Mouse (Mus musculus) kidney, adult 2 months (tissue): ENCODE results near the gene Rnf151. TPM values are rescaled to one million over a fixed set of nuclear protein-coding genes. Genes with fewer than 3 reads are reported as not detected.

Source experiments
- DNase-seq: peaks from one replicate; pipeline ENCODE4 v3.0.0; 2021
- H3K27ac ChIP-seq: fragments of 200-500 bp; 2 replicates; pipeline ENCODE4 v1.5.1; 2012; ENCODE audit warnings: low read depth, low read length, control low read depth, inconsistent platforms; ENCODE audit not compliant: insufficient read depth
- H3K27me3 ChIP-seq: fragments of 200-500 bp; replicated peaks from 2 replicates; pipeline ENCODE4 v1.6.1; 2012; ENCODE audit warnings: mild to moderate bottlenecking, moderate library complexity, low read length, inconsistent platforms; ENCODE audit not compliant: control insufficient read depth, insufficient read depth
- H3K36me3 ChIP-seq: fragments of 200-500 bp; 2 replicates; pipeline ENCODE4 v1.6.1; 2012; ENCODE audit warnings: mild to moderate bottlenecking, moderate library complexity, low read length, inconsistent platforms; ENCODE audit not compliant: control insufficient read depth, insufficient read depth
- H3K4me1 ChIP-seq: fragments of 200-500 bp; 2 replicates; pipeline ENCODE4 v1.6.1; 2011; ENCODE audit warnings: low read length; ENCODE audit not compliant: control insufficient read depth, insufficient read depth
- H3K4me3 ChIP-seq: fragments of 200-500 bp; 2 replicates; pipeline ENCODE4 v1.5.1; 2011; ENCODE audit warnings: mild to moderate bottlenecking, low read depth, low read length, control low read depth; ENCODE audit not compliant: insufficient read depth
- CTCF ChIP-seq: fragments of 200-500 bp; conservative IDR thresholded peaks from 2 replicates; pipeline ENCODE4 v1.5.1; 2011; ENCODE audit warnings: low read depth, mild to moderate bottlenecking, control low read depth, low read length, moderate library complexity, mixed read lengths; ENCODE audit not compliant: insufficient read depth, insufficient read length
- POLR2A ChIP-seq: fragments of 200-500 bp; IDR thresholded peaks from one replicate; pipeline ENCODE4 v1.6.1; 2011; ENCODE audit warnings: low read depth, low read length, control low read depth
- WGBS: fragments of 180-500 bp; shearing (Covaris S2); methylation state at CpG from one replicate; pipeline ENCODE4 v1.1.7; 2018; 5-methylcytosine and 5-hydroxymethylcytosine counted together
- polyA plus RNA-seq: library from polyadenylated mRNA; depleted of rRNA; stranded (reverse); fragments of >200 nt; gene quantifications from 2 replicates; pipeline ENCODE4 v1.2.3, GENCODE M21; 2012

Gene Rnf151
- polyA plus RNA-seq, 1 experiment, result 0.16 TPM

DNA sequence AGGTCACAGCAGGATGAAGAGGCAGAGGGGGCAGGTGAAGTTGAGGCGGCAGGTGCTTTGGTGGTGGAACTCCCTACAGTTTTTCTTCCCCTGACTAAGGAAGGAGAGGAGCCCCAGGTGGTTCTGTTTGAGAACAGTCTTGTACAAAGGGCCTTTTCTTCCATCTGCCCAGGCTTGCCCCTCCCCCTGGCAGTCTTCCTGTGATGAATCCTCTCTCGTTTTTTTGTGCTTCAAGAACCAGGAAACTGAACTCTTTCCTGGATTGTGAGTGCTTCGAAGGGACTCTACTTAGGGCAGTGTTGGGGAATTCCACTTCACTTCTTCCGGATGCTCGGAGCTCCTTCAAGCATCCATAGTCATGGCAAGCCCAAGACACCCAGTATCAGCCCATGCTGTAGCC is 19.9 kb downstream of the Rnf151 start:
- Histone ChIP-seq H3K36me3 (no peaks in the 10 kb centered on the region), H3K27ac (no peak overlapping the region), H3K27me3 (no peaks in the 10 kb centered on the region), H3K4me1 (no peaks in the 10 kb centered on the region), H3K4me3 (no peak overlapping the region)
- TF ChIP-seq POLR2A (no peak), CTCF (no peak)
- WGBS, result 33% methylated on average over 5 of the region's 5 CpGs
- DNase-seq, result peak; percentile 27

DNA sequence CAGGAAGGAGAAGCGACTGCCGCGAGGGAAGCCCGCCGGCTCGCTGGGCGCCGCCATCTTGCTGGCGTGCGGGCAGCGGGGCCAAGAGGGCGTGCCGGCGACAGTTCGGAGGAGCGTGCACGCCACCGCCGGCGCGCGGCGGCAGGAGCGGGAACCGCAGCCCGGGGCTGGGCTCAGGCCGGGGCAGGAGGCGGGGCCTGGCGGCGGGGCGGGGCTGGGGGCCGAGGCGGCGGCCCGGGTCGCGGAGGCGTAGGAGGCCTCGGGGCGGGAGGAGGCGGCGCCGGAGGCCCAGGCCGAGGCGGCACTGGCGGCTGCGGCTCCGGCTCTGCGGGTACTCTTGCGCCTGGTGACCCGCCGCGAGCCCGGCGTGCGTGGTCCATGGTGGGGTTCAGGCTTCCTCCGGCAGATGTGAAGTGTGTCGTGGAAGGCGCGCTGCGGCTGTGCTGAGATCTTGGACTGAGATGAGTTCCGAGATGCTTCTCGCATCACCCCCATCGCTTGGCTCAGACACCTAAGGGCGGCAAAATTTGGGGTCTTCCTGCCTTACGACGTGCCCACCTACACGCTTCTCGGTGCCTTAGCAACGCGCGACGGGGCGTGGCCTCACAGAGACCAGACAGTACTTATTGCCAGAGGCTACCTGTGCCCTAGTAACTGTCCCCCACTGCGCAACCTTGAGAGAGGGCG is 21.7 kb downstream of the Rnf151 start, which contains the start of the genes Gfer and Noxo1:
Gfer (minus strand) TSS at position 146 of the 687 bp plus-strand sequence.
Noxo1 (plus strand) TSS at position 224 of the 687 bp plus-strand sequence.
- no peaks in the 10 kb centered on the region for H3K27me3 ChIP-seq
- DNase-seq, result peak; percentile 93
- WGBS, result under 1% methylated on average over 67 of the region's 76 CpGs
- peak within 1 kb of the TSS; percentile 59 for H3K4me3 ChIP-seq
- no peak for TF ChIP-seq POLR2A
- TF ChIP-seq CTCF, result peak; percentile 37; the same call in 1 of the 2 replicates
- peak within 1 kb of the TSS; percentile 73 for H3K27ac ChIP-seq
- H3K36me3 ChIP-seq, result no peaks in the 10 kb centered on the region
- no peaks in the 10 kb centered on the region for H3K4me1 ChIP-seq

DNA sequence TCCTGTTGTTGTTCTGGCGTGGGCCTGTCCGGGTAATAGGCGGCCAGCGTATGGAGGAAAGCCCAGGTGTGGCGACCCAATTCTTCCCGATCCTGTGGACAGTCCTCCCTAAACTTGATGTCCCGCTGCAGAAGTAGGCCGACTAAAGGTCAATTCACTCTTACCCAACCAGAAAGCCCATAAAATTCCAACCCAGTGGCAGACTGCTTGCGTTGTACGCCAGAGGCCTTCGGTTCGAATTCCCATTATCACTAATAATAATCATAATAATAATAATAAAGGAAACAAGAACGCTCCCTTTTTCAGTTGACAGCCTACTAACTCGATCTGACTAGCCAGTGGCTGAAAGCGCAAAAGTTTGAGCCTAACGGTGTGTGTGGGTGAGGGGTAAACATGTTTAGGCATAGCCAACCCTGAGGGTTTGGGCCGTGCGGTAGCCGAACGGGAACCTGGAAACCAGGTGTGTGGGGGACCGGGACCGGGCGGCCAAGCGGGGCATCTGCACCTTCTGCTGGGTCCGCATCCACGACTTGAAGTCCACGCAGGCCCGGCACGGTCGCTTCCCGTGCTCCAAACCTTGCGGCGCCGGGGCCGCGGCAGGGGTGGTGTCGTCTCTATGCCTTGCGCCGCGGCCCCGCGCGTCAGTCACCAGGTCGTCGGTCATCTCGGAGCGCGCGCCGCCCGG is 22.4 kb downstream of the Rnf151 start:
- H3K27me3 ChIP-seq, result no peaks in the 10 kb centered on the region
- H3K27ac ChIP-seq, result peak overlapping the region; percentile 73
- peak; percentile 70 for DNase-seq
- H3K4me3 ChIP-seq, result peak overlapping the region; percentile 59
- TF ChIP-seq POLR2A (no peak), CTCF (no peak)
- no peaks in the 10 kb centered on the region for H3K4me1 ChIP-seq
- WGBS, result 7% methylated on average over 49 of the region's 51 CpGs
- no peaks in the 10 kb centered on the region for H3K36me3 ChIP-seq

DNA sequence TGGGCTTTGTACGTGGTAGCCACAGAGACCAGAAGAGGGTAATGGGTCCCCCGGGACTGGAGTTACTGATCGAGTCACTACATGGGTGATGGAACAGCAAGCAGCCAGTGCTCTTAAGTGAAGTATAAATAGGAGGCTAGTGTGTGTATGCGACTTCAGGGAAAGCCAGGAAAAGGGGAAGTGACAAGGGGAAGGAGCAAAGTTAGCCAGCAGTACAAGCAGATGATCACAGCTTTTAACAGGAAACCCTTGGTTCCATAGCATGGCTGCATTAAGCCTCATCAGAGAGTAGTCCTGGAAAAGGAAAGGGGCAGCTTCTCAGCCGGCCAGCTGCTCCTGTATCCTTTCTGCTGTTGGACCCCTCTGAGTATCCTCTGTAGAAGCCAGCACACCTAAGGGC is 25.5 kb downstream of the Rnf151 start:
- TF ChIP-seq CTCF, result no peak
- TF ChIP-seq POLR2A, result no peak
- no peak for DNase-seq

DNA sequence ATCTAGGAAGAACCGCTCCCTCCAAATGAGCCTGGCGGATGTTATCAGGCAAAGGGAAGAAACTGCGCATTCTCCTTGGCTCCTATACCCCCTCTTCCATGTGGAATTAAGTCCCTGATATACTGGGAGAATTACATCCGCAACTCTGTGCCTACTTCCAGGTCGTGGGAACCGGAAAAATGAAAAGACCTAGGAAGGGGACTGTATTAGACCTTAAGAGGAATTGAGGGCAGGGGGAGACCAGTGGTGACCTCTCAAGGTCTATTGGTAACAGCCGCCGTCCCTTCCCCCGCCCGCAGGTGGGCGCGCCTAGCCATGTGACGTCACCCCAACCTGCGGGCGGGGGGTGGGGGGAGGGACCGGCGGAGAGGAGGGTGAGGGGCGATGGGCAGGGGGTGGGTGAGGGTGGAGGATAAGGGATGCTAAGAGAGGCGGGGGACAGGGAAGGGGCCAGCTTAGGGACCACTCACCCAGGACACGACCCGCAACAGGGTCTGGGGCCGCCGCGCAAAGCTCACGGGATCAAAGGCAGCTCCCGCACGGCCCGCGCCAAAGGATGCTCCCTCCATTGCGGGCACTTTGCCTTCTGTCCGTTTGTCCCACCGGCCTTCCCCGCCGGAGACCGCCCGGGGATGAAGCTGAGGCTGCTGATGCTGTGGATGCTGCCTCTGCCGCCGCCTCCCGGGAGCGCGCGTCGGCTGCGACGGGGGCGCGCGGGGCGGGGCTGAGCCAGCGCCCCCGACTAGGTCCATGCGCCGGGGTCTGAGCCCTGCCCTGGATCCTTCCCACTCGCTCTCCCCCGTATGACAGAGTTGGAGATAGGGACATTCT is 28.4 kb downstream of the Rnf151 start, which contains the start of gene Syngr3:
Syngr3 (minus strand) TSS at position 705 of the 831 bp plus-strand sequence.
- TF ChIP-seq POLR2A (no peak), CTCF (no peak)
- DNase-seq, result no peak
- Histone ChIP-seq H3K27ac (no peak within 1 kb of the TSS), H3K4me1 (no peaks in the 10 kb centered on the region), H3K36me3 (no peaks in the 10 kb centered on the region), H3K27me3 (0 out of 2 replicates have a peak, but pooled peaks cover 2% of the 10 kb centered on the region), H3K4me3 (peak within 1 kb of the TSS; percentile 23; the same call in 1 of the 2 replicates)
- 2% methylated on average over 53 of the region's 55 CpGs for WGBS

More for the DNA sequence above, 25.5 kb downstream of the Rnf151 start:
- H3K36me3 ChIP-seq, result no peaks in the 10 kb centered on the region
- WGBS, result 85% methylated on average over 5 of the region's 5 CpGs
- H3K4me1 ChIP-seq, result no peaks in the 10 kb centered on the region
- H3K4me3 ChIP-seq, result no peak overlapping the region
- H3K27me3 ChIP-seq, result 0 out of 2 replicates have a peak, but pooled peaks cover 2% of the 10 kb centered on the region
- no peak overlapping the region for H3K27ac ChIP-seq

DNA sequence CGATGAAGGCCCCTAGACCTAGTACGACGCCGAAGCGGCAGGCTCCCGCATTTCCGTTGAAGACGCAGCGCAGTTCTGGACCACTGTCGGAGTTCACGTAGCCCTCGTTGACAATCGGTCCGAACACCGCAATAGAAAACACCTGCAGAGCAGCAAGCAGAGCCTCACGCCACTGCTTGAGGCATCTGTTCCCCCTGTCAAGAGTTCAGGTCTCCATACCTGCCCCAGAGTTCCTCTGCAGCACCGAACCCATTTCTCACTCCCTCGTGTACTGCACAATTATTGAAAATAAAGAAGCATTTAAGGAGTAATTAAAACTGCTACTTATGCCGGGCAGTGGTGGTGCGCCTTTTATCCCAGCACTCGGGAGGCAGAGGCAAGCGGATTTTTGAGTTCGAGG is 30.3 kb downstream of the Rnf151 start:
- WGBS, result 23% methylated on average over 23 of the region's 23 CpGs
- Histone ChIP-seq H3K4me3 (peak overlapping the region; percentile 29; the same call in 1 of the 2 replicates), H3K27ac (no peak overlapping the region), H3K36me3 (no peaks in the 10 kb centered on the region), H3K27me3 (0 out of 2 replicates have a peak, but pooled peaks cover 2% of the 10 kb centered on the region), H3K4me1 (no peaks in the 10 kb centered on the region)
- TF ChIP-seq POLR2A (no peak), CTCF (no peak)
- DNase-seq, result no peak

DNA sequence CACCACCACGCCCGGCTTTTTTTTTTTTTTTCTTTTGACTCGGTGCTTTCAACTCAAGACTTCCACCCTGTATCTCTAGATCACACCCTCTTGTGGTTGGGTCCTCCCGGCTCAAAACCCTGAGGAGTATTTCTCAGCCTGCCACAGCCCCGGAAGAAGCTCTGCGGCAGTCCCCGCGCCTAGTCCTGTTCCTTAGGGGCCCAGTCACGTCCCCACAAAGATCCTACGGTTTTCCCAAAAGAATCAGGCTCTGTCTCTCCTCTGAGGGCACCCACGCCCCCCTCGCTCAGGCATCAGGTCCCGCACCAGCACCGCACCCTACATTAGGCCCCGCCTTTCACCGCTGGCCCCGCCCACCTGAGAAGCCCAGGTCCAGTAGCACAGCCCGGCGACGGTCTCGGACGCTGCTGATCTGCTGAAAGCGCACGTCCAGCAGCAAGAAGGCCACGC is 30.7 kb downstream of the Rnf151 start:
- Histone ChIP-seq H3K4me3 (peak overlapping the region; percentile 29; the same call in 1 of the 2 replicates), H3K4me1 (no peaks in the 10 kb centered on the region), H3K36me3 (no peaks in the 10 kb centered on the region), H3K27ac (no peak overlapping the region), H3K27me3 (0 out of 2 replicates have a peak, but pooled peaks cover 2% of the 10 kb centered on the region)
- TF ChIP-seq CTCF (no peak), POLR2A (no peak)
- peak; percentile 75 for DNase-seq
- WGBS, result 4% methylated on average over 25 of the region's 25 CpGs
